Mouse (Mus musculus) brain, embryonic 14.5 days (tissue): Measurements from ENCODE around the gene Il1rapl2.

ENCODE experiments used
- CTCF ChIP-seq: fragments of 200-500 bp; IDR thresholded peaks from 2 replicates; pipeline ENCODE4 v1.5.1; 2012; ENCODE audit warnings: inconsistent platforms, mild to moderate bottlenecking, moderate library complexity, borderline replicate concordance; ENCODE audit not compliant: insufficient read depth, insufficient read length; ENCODE audit errors: extremely low read depth
- POLR2A ChIP-seq: fragments of 200-500 bp; IDR thresholded peaks from 2 replicates; pipeline ENCODE4 v1.6.1; 2012; ENCODE audit warnings: mild to moderate bottlenecking, inconsistent platforms, borderline replicate concordance; ENCODE audit not compliant: poor library complexity, insufficient read depth, insufficient read length, severe bottlenecking; ENCODE audit errors: extremely low read depth

DNA sequence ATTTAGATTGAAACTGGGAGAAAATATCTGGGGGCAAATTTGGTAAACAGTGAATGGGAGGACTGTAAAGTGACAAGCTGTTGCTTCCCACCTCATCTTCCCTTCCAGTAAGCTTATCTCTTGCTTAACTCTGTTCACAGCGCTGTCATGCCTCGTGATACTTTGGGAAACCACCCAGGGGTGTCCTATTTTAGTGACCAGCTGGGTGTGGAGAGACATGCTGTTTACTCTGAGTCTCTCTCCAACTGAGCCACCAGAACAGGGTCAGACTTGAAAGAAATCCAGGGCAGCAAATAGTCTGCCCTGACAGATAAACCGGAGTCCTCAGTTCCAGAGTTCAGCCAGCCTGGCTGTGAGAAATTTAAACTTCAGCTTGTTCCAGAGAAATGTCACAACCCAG, 867.5 kb downstream of the Il1rapl2 start:
- no peak for TF ChIP-seq CTCF
- TF ChIP-seq POLR2A: no peak
